Comparison of ENCODE assay signal across 15 mouse cellular contexts in genomic region chr12:33434758-33435157, GRCm38 (mm10). TPM values are rescaled to one million over a fixed set of nuclear protein-coding genes. Genes with fewer than 3 reads are reported as not detected.
DNase-seq lines count a peak whose midpoint lies in the region; ATAC-seq and TF ChIP-seq lines count a peak whose summit lies in the region.
"Had no signal": no experiment of that assay in that cellular context is flagged by ENCODE, and none has a peak within 500 bp of the region (broad histone marks: within the 10 kb centered on the region; RNA-seq: fewer than 3 reads in every experiment).

No protein-coding gene starts in this region.

- H3K27ac ChIP-seq in gastrocnemius, adult 2 months, result no peak overlapping the region
- no peak overlapping the region for H3K27ac ChIP-seq in midbrain, postnatal 0 days (ENCODE audit: low read depth, low read length)
- no peak overlapping the region for H3K27ac ChIP-seq in midbrain, embryonic 10.5 days (replicated peaks)
- no peak overlapping the region for H3K27ac ChIP-seq in small intestine, adult 2 months (ENCODE audit: insufficient read depth, low read depth, low read length)
- H3K27ac ChIP-seq: forebrain, embryonic 13.5 days; limb, embryonic 12.5 days had no signal

- H3K4me1 ChIP-seq in midbrain, postnatal 0 days (ENCODE audit: insufficient read depth, low read length), result no peaks in the 10 kb centered on the region
- H3K4me1 ChIP-seq in midbrain, embryonic 10.5 days, result peaks cover 11% of the 10 kb centered on the region
- H3K4me1 ChIP-seq in small intestine, adult 2 months (ENCODE audit: control insufficient read depth, insufficient read depth, insufficient read length, low read length), result no peaks in the 10 kb centered on the region

- H3K36me3 ChIP-seq in midbrain, postnatal 0 days (ENCODE audit: insufficient read depth, low read length), result no peaks in the 10 kb centered on the region
- H3K36me3 ChIP-seq in midbrain, embryonic 10.5 days, result peaks cover 47% of the 10 kb centered on the region
- peaks cover 18% of the 10 kb centered on the region for H3K36me3 ChIP-seq in small intestine, adult 2 months (ENCODE audit: control insufficient read depth, insufficient read depth, low read length)

- no peaks in the 10 kb centered on the region for H3K9me3 ChIP-seq in midbrain, postnatal 0 days (ENCODE audit: low read length)
- H3K9me3 ChIP-seq in midbrain, embryonic 10.5 days (replicated peaks), result no peaks in the 10 kb centered on the region
- H3K9me3 ChIP-seq: forebrain, embryonic 13.5 days; limb, embryonic 12.5 days had no signal

- ATAC-seq in midbrain, postnatal 0 days (ENCODE audit: low FRiP score), result no peak
- ATAC-seq: forebrain, embryonic 13.5 days had no signal

- over 99% methylated on average over 4 of the region's 4 CpGs for WGBS in midbrain, postnatal 0 days
- WGBS in midbrain, embryonic 10.5 days, result 95% methylated on average over 4 of the region's 4 CpGs
- whole genome bisulfite sequencing in small intestine, adult 2 months, result 95% methylated on average over 4 of the region's 4 CpGs

- no peak overlapping the region for H3K9ac ChIP-seq in midbrain, postnatal 0 days (replicated peaks; ENCODE audit: low read length, poor library complexity, severe bottlenecking)
- H3K9ac ChIP-seq: forebrain, embryonic 13.5 days; limb, embryonic 12.5 days had no signal

- no peak for TF ChIP-seq POLR2A in small intestine, adult 2 months (IDR thresholded peaks at IDR 0.05; ENCODE audit: low read depth, low read length)

- TF ChIP-seq CTCF in gastrocnemius, adult 2 months (IDR thresholded peaks at IDR 0.05), result peak; percentile 23; the same call in 1 of the 2 replicates
- TF ChIP-seq CTCF in midbrain, postnatal 0 days (IDR thresholded peaks at IDR 0.05), result peak; percentile 36
- peak; percentile 20; the same call in 1 of the 2 replicates for TF ChIP-seq CTCF in small intestine, adult 2 months (IDR thresholded peaks at IDR 0.05; ENCODE audit: extremely low read depth, insufficient read length, insufficient replicate concordance, low read depth, low read length)

- no peaks in the 10 kb centered on the region for H3K27me3 ChIP-seq in midbrain, postnatal 0 days (ENCODE audit: insufficient read depth, low read length)
- H3K27me3 ChIP-seq in midbrain, embryonic 10.5 days (ENCODE audit: low read depth, poor library complexity, severe bottlenecking), result no peaks in the 10 kb centered on the region
- no peaks in the 10 kb centered on the region for H3K27me3 ChIP-seq in small intestine, adult 2 months (ENCODE audit: control insufficient read depth, insufficient read depth, low read length)
- H3K27me3 ChIP-seq: forebrain, embryonic 13.5 days; limb, embryonic 12.5 days had no signal

- no peak overlapping the region for H3K4me3 ChIP-seq in gastrocnemius, adult 2 months
- no peak overlapping the region for H3K4me3 ChIP-seq in midbrain, postnatal 0 days (ENCODE audit: low read depth, low read length)
- H3K4me3 ChIP-seq in midbrain, embryonic 10.5 days, result no peak overlapping the region
- no peak overlapping the region for H3K4me3 ChIP-seq in small intestine, adult 2 months (ENCODE audit: low read depth, low read length)
- H3K4me3 ChIP-seq: forebrain, embryonic 13.5 days; limb, embryonic 12.5 days had no signal

- DNase-seq in gastrocnemius, adult 2 months, result no peak
- DNase-seq in gastrocnemius, postnatal 10 days, result no peak
- no peak for DNase-seq in midbrain, postnatal 0 days (ENCODE audit: low spot score)
- DNase-seq in midbrain, embryonic 10.5 days (ENCODE audit: low spot score), result no peak
- DNase-seq in ZHBTc4 (ENCODE audit: low read depth, low spot score), result peak; percentile 79
- DNase-seq in urinary bladder, postnatal 10 days (ENCODE audit: low spot score), result no peak
- no peak for DNase-seq in Muller cell, postnatal 12 days (ENCODE audit: inconsistent ontology term)
- DNase-seq: adrenal gland, adult 8-10 months; heart, postnatal 36 days; kidney, adult 11 months; right cerebral cortex, postnatal 14 days had no signal

- no peak overlapping the region for H3K4me2 ChIP-seq in midbrain, postnatal 0 days (ENCODE audit: low read depth, low read length, poor library complexity, severe bottlenecking)
- H3K4me2 ChIP-seq: forebrain, embryonic 13.5 days; limb, embryonic 12.5 days had no signal

- intact Hi-C loops in gastrocnemius, adult 2 months (cut with DNase I), result no loop called here

RNA-seq across cellular contexts. Expression of gene Twistnb, which starts 5.3 kb away (rescaled TPM):
- 10 to 100 TPM; 11.4 to 11.5 TPM for total RNA-seq in gastrocnemius, adult 2 months (2021)
- 10 to 100 TPM; 11.5 to 12.3 TPM for total RNA-seq in gastrocnemius, postnatal 10 days (2021)
- 14.6 and 22.4 TPM in 2 replicates for total RNA-seq in midbrain, postnatal 0 days (2014; rRNA removed)
- polyA plus RNA-seq in midbrain, postnatal 0 days (2015; fragmentation: Nextera tagmentation; extraction: Ambion mirVana), result 60.5 and 65.9 TPM in 2 replicates
- polyA plus RNA-seq in midbrain, embryonic 10.5 days (2016; fragmentation: Nextera tagmentation; extraction: Ambion mirVana), result 60.8 and 75.9 TPM in 2 replicates
- 35.0 and 47.6 TPM in 2 replicates for polyA plus RNA-seq in small intestine, adult 2 months (2012; rRNA removed)

RNA-seq across cellular contexts. Expression of gene Efcab10, which starts 40.1 kb away (rescaled TPM):
- not detected for total RNA-seq in gastrocnemius, adult 2 months (2021)
- not detected for total RNA-seq in gastrocnemius, postnatal 10 days (2021)
- total RNA-seq in midbrain, postnatal 0 days (2014; rRNA removed), result 0.76 TPM in 1 of 2 replicates, not detected in the other
- polyA plus RNA-seq in midbrain, postnatal 0 days (2015; fragmentation: Nextera tagmentation; extraction: Ambion mirVana), result 6.2 and 6.6 TPM in 2 replicates
- 0.91 and 0.98 TPM in 2 replicates for polyA plus RNA-seq in midbrain, embryonic 10.5 days (2016; fragmentation: Nextera tagmentation; extraction: Ambion mirVana)
- not detected in 2 replicates for polyA plus RNA-seq in small intestine, adult 2 months (2012; rRNA removed)
- total RNA-seq: heart, postnatal 36 days had no signal
- polyA plus RNA-seq: neural tube, embryonic 11.5 days had no signal
